Mouse (Mus musculus): ENCODE results near the gene Zfp60.

Zfp60 gene

GRCm38 (mm10) chr7:27731281-27731883, at the start of gene Zfp60:
Gene Zfp60, plus strand, starts transcription at chr7:27731389.
- in situ Hi-C loops (cut with MboI, MseI), result loop anchor here (5.0 kb wide), 1 partner anchor 71 kb away; no protein-coding TSS in a partner anchor

- in situ Hi-C loops (cut with MboI, MseI), result loop anchor here (10.0 kb wide), 1 partner anchor 122 kb away; the partner anchor contains the start of gene Zfp626
Observed at GRCm38 (mm10) chr7:27683218-27683617, 48.0 kb upstream of the Zfp60 start.

GRCm38 (mm10) chr7:27685220-27685619, 46.0 kb upstream of the Zfp60 start:
- in situ Hi-C loops (cut with MboI, MseI), result loop anchor here (10.0 kb wide), 1 partner anchor 120 kb away; the partner anchor contains the start of gene Zfp626

GRCm38 (mm10) chr7:27685681-27686080, 45.5 kb upstream of the Zfp60 start:
- in situ Hi-C loops (cut with MboI, MseI), result loop anchor here (10.0 kb wide), 1 partner anchor 119 kb away; the partner anchor contains the start of gene Zfp626

GRCm38 (mm10) chr7:27687043-27687442, 44.1 kb upstream of the Zfp60 start:
- in situ Hi-C loops (cut with MboI, MseI), result loop anchor here (10.0 kb wide), 1 partner anchor 118 kb away; the partner anchor contains the start of gene Zfp626

GRCm38 (mm10) chr7:27687836-27688235, 43.4 kb upstream of the Zfp60 start:
- in situ Hi-C loops (cut with MboI, MseI), result loop anchor here (10.0 kb wide), 1 partner anchor 117 kb away; the partner anchor contains the start of gene Zfp626

- in situ Hi-C loops (cut with MboI, MseI), result loop anchor here (10.0 kb wide), 1 partner anchor 116 kb away; the partner anchor contains the start of gene Zfp626
Observed at GRCm38 (mm10) chr7:27688246-27688788, 42.9 kb upstream of the Zfp60 start.

GRCm38 (mm10) chr7:27688815-27689612, 42.2 kb upstream of the Zfp60 start, which contains the start of gene Zfp607b:
Gene Zfp607b, plus strand, starts transcription at chr7:27689340.
- in situ Hi-C loops (cut with MboI, MseI), result loop anchor here (10.0 kb wide), 1 partner anchor 116 kb away; the partner anchor contains the start of gene Zfp626

GRCm38 (mm10) chr7:27691076-27691475, 40.1 kb upstream of the Zfp60 start:
- in situ Hi-C loops (cut with MboI, MseI), result loop anchor here (5.0 kb wide), 1 partner anchor 36 kb away; no protein-coding TSS in a partner anchor

GRCm38 (mm10) chr7:27696711-27697110, 34.5 kb upstream of the Zfp60 start:
- in situ Hi-C loops (cut with MboI, MseI), result no loop called here

GRCm38 (mm10) chr7:27710402-27710801, 20.8 kb upstream of the Zfp60 start:
- in situ Hi-C loops (cut with MboI, MseI), result no loop called here

GRCm38 (mm10) chr7:27721951-27722350, 9.2 kb upstream of the Zfp60 start:
- in situ Hi-C loops (cut with MboI, MseI), result no loop called here

GRCm38 (mm10) chr7:27725566-27726538, 5.3 kb upstream of the Zfp60 start:
- in situ Hi-C loops (cut with MboI, MseI), result loop anchor here (5.0 kb wide), 1 partner anchor 34 kb away; no protein-coding TSS in a partner anchor

- in situ Hi-C loops (cut with MboI, MseI), result loop anchor here (5.0 kb wide), 1 partner anchor 35 kb away; no protein-coding TSS in a partner anchor
Observed at GRCm38 (mm10) chr7:27727471-27727870, 3.7 kb upstream of the Zfp60 start.

GRCm38 (mm10) chr7:27731946-27732345, 757 bp downstream of the Zfp60 start:
- in situ Hi-C loops (cut with MboI, MseI), result loop anchor here (5.0 kb wide), 1 partner anchor 70 kb away; no protein-coding TSS in a partner anchor

- in situ Hi-C loops (cut with MboI, MseI), result loop anchor here (5.0 kb wide), 1 partner anchor 70 kb away; no protein-coding TSS in a partner anchor
Observed at GRCm38 (mm10) chr7:27732508-27732907, 1.3 kb downstream of the Zfp60 start.

GRCm38 (mm10) chr7:27735457-27735856, 4.3 kb downstream of the Zfp60 start:
- in situ Hi-C loops (cut with MboI, MseI), result no loop called here

- in situ Hi-C loops (cut with MboI, MseI), result no loop called here
Observed at GRCm38 (mm10) chr7:27756351-27757047, 25.3 kb downstream of the Zfp60 start.

- in situ Hi-C loops (cut with MboI, MseI), result no loop called here
Observed at GRCm38 (mm10) chr7:27757048-27757375, 25.8 kb downstream of the Zfp60 start.
